Mouse (Mus musculus) sigmoid colon, adult 10 weeks (tissue): ENCODE results near the gene Mrtfa. TPM values are rescaled to one million over a fixed set of nuclear protein-coding genes. Genes with fewer than 3 reads are reported as not detected.

ENCODE experiments used
- polyA plus RNA-seq: library from polyadenylated mRNA; stranded (reverse); fragments of 350-450 nt; fragmentation: Illumina TruSeq; extraction: RNeasy Lipid Tissue Mini Kit (QIAGEN cat#74804); gene quantifications from one replicate; pipeline ENCODE4 v1.2.3, GENCODE M21; 2014; ENCODE audit warnings: low read depth, low replicate concordance

The Mrtfa gene
- polyA plus RNA-seq: 2.2 TPM

DNA sequence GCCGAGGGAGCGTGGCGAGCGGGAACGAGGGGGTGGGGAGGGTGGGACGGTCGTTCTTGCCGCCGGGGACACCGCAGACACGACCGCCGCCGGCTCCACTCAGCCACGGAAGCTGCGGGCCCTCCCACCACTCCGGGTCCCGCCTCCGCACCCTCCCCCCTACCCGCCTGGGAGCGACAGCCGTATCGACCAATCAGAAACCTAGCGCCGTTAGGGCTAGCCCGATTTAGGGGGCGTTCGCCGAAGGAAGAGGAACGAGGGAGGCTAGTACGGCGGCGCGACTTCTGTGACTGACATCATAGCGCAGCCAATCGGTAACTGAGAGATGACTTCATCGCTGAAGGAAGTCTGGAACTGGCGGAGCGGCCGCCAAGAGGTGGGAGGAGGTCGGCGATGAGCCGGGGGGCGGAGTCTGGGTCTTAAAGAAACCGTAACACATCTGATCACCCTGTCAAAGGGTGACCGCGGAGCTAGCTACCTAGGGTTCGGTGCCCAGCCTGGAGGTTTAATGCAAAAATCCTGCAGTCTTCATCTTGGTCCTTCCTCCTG lies at the start of gene Mrtfa:
Gene Mrtfa (minus strand): TSS at position 128 of the 549 bp plus-strand sequence.

DNA sequence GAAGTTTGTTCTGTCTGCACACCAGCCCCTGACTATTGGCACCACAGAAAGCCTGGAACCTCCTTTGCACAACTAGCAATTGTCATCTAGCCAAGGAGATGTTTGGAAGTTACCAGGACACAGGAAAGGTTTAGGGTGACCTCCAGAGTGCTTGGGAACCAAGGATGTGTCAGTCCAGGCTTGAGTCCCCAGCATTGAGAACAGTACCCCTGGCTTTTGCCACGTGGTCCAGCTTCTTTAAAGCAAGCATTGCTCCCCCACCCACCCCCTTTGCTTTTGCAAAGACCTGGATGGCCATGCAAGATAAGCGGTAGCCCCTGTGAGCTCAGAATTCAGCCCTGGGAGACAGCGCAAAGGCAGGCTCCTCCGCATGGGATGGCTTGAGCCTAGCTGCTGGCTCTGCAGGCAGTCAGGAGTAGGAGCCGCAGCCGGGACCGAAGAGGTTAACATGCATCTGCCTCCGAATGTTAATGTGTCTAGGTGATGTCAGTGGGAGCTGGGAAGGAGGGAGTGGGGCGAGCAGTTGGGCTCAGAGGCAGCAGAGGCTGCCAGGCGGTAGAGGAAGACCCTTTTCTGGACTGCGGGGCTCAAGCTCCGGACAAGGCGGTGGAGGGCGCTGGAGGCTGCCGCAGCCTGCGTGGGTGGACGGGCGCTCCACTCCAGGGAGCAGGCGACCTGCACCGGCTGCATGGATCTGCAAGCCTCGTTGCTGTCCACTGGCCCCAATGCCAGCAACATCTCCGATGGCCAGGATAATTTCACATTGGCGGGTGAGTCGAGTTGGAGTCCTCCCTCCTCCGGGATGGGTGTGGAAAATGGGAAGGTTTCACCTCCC lies 44.7 kb upstream of the Mrtfa start, which contains the start of gene Mchr1:
Gene Mchr1 (plus strand): TSS at position 414 of the 835 bp plus-strand sequence.

DNA sequence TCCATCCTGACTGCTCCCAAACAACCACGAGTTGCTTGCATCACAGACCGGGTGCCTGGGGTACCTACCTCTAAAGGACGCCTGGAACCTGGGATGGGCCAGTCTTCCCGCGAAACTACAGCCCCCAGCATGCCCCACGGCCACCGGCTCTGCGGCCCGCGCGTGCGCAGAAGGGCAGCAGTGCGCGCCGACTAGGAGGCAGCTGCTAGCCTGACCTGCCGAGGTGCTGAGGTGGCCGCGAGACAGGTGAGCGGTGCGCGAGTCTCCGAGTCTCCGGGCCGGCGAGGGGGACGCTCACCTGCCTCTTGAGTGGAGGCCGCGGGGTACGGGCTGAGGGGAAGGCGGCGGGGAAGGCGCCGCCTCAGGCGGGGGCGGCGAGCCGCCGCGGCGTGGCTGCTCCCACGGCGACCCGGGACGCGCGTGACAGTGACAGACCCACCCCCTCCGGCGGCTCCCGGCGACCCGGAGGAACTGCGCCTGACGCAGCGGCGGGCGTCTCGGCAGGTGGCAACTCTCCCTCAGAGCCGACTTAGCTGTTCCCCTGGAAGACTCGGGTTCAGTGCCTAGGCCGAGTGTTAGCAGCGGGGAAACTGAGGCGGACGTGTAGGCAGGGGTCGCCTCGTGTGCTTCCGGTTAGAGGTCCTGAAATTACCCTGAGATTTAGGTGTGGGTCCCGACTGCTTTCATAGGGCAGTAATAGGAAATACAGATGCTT lies 212.8 kb downstream of the Mrtfa start, which contains the start of gene Sgsm3:
Gene Sgsm3 (plus strand): TSS at position 146 of the 715 bp plus-strand sequence.

Other genes starting within 250 kb of the Mrtfa start
- 5.6 TPM for gene Adsl, start 242.3 kb downstream of the Mrtfa start, polyA plus RNA-seq
- 5.7 TPM for gene Sgsm3, start 213.0 kb downstream of the Mrtfa start, polyA plus RNA-seq
- gene Mchr1, start 44.7 kb upstream of the Mrtfa start, polyA plus RNA-seq: 0.25 TPM
- 102 TPM for gene Slc25a17, start 170.1 kb upstream of the Mrtfa start, polyA plus RNA-seq
- gene St13, start 209.3 kb upstream of the Mrtfa start, polyA plus RNA-seq: 253 TPM
- 10.7 TPM for gene Xpnpep3, start 209.4 kb upstream of the Mrtfa start, polyA plus RNA-seq
- gene Dnajb7, start 217.5 kb upstream of the Mrtfa start, polyA plus RNA-seq: 8.0 TPM